Mouse (Mus musculus): ENCODE results near the gene Utp6.

- TF ChIP-seq CTCF (IDR thresholded peaks at IDR 0.05; ENCODE audit: low read depth, low read length), result no peak
- no peak for TF ChIP-seq POLR2A (IDR thresholded peaks at IDR 0.05; ENCODE audit: extremely low read depth, insufficient read depth, low read length)
Measured at GRCm38 (mm10) chr11:79973626-79974476, 11.7 kb upstream of the Utp6 start.

Data from liver, adult 2 months (tissue).